Mouse (Mus musculus) kidney, postnatal 10 days (tissue): ENCODE data around the gene Tpt1.
A peak's percentile ranks its signal among the peaks of the same experiment; 100 is the strongest.
"Not testable (repeated sequence)": the region's sequence is repeated elsewhere in the genome, so short reads cannot be mapped to it uniquely, and the experiment has no call there.

ENCODE experiments used
- DNase-seq: peaks from one replicate; pipeline ENCODE4 v3.0.0; 2021; ENCODE audit warnings: mixed read lengths

Gene Tpt1

DNA sequence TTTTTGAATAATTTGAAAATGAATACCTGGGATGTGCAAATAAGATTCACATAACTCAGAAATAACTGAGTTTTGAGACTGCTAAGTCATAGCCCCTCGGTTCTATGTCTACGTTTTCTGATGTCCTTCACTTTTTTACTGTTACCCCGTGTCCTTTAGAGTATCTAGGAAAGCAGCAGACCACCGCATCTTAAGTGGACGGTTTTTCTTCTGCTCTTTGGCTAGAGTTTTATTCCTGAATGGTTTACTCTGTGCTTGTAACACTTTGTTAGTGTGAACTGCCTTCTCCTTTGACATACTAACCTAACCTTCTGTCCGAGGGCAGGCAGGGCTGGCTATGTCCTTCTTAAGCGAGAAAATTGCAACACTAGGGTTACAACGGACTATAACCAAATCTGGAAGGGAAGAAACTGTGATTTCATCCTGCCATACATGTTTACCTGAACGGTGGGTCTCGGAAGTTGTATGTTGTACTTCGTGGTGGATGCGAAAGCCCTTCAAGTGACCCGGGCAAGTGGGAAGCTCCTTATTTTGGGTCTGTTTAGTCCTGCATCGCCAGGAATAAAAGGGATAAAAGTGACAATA is 690 bp upstream of the Tpt1 start:
- DNase-seq = peak; percentile 33

DNA sequence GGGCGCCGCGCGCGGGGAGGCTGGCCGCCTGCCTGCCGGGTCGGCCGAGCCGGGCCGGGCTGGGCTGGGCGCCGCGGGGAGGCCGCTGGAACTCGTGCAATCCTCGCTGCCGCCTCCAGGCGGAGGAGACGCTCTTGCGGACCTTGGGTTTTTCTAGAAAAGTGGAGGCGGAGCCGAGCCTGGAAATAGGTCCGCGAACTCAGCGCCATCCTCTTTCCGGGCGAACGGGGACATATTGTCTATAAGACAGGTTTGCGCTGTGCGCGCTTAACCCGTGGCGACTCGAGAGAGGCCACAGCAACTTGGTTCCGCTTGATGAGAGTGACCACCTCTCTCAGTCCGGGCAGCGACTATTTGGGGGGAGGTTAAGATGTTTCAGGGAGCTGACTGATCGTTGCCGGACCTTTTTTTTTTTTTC is 814 bp downstream of the Tpt1 start:
- DNase-seq = peak; percentile 94

DNA sequence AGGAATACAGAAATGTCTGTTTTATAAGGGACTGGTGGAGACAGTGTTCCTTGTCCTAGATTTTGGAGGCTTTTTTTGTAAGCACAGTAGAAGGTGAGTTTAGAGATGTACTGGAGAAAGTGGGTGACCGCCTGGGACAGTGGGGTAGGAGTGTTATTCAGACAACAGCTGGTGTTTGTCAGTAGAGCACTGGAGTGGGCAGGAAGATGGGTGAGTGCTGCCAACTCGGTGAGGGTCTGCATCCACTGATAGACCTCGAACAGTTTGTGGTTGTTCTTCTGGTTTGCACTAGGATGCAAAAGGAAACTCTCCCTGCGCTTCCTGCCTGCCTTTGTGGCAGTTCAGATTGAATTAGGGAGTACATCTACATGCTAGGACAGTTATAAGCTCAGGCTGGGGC is 2.8 kb downstream of the Tpt1 start:
- DNase-seq = no peak

DNA sequence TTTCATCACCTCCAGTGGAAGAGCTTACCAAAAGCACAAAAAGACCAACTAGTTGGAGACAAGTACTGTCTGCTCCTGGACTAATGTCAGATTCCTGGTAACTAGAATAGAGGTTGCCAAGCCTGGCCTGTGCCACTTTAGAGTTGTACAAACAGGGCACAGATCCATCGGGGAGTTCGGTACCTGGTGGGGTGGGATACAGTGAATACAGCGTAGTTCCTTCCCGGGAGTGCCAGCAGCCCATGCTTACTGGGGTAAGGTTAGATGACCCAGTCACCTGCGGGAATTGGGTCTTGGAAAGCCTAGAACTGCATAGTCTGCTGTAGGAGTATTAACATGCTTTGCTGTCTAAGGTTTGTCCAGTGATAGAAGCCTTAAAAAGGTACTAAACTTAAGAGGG is 3.6 kb downstream of the Tpt1 start:
- no peak for DNase-seq

DNA sequence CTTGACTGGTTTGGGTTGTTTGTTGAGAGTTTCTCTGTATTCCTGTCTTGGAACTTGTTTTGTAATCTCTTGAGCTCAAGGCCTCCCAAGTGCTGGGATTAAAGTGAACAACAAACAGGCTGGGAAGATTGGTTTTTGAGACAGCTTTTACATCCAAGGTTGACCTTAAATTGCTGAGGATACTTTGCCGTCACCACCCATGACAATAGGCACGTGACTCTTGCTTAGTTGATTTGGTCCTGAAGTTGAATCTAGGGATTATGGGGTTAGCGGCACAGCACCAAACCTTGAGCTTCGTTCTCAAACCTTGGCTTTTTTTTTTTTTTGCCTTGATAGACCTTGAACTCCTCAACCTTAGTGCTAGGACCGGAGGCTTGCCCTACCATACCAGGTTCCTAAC is 4.3 kb downstream of the Tpt1 start:
- no peak for DNase-seq

DNA sequence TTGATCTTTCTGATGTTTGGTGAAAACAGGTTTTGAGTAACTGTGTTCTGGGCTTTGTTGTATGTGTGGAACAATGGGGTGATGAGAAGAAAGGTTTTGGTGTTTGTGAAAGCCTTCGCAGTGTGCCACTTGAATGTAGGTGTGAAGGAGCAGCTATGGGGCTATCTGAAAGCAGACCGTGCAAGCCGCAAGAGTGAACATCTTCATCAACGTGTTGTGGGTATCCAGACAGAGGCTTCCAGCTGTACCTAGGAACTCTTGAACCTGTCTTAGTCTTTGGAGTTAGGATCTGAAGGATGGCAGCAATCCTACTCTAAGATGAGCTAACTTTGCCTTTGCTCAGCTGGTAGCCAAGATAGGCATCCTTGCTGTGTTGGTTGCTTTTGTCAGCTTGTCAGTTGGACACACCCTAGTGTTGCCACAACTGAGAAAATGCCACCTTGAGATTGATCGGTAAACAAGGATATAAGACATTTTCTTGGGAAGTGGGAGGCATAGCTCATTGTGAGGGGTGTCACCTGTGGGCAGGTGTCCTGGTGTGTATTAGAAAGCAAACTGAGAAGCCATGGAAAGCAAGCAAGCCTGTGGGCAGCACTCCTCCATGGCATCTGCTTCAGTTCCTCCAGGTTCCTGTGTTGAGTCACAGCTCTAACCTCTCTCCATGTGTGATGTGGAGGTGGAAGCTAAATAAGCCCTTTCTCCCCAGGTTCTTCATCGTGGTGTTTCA is 5.1 kb downstream of the Tpt1 start:
- no peak for DNase-seq

DNA sequence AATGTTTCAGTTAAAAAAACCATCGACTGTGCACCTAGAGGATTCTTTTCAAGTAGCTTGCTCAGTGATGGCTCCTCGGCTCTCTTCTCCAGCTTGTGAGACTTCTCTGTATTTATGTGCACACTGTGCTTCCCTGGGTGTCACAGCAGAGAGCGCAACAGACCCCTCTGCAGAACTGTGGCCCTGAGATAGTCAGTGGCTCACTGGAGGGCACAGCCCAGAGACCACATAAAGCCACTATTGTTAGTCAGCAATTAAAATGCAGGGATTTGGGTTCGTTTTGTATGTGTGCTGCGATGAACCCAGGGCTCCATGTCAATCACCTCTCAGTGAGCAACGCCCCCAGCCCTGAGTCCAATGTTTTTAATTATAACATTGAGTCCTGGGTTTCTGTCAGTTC is 5.9 kb downstream of the Tpt1 start:
- DNase-seq = no peak

DNA sequence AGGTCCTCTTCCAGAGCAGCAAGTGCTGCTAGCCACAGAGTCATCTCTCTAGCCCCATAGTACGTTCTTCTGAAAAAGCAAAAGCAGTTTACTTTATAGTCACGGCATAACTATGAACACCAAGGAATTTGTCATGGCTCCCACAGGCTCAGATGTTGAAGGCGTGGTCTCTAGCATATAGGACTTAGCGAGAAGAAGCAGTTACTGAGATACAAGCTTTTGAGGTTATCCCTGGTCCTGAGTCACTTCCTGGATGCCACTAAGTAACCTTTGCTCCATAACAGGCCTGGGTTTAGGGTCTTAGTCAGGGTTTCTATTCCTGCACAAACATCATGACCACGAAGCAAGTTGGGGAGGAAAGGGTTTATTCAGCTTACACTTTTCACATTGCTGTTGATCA is 7.1 kb downstream of the Tpt1 start:
- no peak for DNase-seq

DNA sequence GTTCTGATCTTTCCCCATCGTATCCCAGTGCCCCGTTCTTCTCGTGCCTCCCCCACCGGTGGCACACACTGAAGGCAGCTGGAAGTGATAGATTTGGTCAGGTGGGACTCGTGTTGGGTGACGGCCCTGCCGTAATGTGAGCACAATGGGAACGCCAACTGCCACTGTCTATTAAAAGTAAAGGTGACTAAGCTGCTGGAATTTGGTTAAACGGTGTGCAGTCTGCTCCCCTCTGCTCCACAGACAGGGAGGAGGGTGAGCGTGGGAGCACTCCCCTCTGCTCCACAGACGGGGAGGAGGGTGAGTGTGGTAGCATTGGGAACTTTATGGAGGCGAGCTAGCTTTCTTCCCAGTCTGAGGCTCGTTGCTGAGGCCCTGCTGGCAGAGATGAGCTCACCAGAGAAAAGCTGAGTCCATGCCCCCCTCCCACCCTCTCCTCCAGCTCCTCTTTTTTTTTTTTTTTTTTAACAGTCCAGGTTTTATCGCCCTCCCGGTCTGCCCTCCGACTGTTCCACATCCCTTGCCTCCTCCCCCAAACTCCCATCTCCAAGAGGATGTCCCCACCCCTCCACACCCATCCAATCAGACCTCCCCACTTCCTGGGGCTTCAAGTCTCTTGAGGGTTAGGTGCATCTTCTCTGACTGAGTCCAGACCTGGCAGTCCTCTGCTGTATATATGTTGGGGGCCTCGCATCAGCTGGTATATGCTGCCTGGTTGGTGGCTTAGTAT is 10.5 kb downstream of the Tpt1 start:
- no peak for DNase-seq

DNA sequence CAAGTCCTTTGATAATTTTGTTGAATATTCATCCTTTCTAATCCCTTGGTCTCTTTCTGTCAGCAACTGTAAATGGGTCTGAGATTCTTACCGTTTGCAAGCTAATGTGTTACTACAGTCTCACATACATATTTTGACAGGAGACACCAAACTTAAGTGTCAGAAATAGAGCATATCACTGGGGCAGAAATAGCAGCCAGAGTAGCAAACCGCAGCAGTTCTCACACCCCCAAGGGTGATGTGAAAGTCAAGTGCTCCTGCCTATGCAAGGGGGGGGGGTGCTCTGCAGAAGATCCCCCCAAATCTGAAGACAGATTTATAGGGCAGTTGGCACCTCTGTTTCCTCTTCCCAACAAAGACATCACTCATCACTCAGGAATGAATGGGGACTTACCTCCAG is 13.3 kb downstream of the Tpt1 start:
- no peak for DNase-seq

DNA sequence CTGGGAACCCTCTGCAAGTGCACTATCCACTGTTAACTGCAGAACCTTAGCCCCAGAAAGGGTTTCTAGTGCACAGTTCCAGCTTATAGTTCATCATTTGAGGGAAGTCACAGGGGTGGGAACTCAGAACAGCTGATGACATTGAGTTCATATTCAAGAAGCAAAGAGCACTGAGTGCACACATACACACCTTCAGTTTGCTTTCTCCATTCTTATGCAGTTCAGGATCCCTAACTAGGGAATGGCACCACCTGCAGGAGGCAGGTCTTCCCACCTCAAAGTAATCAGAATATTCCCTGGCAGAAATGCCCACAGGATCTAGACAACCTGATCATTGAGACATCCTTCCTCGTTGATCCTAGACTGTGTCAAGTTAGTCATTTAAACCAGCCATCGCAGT is 14.7 kb downstream of the Tpt1 start:
- no peak for DNase-seq

DNA sequence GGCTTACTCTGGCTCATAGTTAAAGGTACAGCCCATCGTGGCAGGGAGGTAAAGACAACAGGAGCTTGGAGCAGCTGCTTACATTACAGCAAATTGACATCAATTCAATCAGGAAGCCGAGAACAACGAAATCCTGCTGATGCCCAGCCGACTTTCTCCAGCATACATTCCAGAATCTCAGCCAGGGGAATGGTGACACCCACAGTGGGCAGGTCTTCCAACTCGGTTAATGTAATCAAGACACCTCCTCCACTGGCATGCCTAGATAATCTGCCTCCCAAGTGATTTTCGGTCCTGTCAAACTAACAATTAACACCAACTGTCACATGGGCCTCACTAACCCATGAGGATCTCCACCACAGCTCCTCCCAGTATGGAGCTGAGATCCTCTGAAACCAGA is 17.8 kb downstream of the Tpt1 start:
- DNase-seq = no peak

DNA sequence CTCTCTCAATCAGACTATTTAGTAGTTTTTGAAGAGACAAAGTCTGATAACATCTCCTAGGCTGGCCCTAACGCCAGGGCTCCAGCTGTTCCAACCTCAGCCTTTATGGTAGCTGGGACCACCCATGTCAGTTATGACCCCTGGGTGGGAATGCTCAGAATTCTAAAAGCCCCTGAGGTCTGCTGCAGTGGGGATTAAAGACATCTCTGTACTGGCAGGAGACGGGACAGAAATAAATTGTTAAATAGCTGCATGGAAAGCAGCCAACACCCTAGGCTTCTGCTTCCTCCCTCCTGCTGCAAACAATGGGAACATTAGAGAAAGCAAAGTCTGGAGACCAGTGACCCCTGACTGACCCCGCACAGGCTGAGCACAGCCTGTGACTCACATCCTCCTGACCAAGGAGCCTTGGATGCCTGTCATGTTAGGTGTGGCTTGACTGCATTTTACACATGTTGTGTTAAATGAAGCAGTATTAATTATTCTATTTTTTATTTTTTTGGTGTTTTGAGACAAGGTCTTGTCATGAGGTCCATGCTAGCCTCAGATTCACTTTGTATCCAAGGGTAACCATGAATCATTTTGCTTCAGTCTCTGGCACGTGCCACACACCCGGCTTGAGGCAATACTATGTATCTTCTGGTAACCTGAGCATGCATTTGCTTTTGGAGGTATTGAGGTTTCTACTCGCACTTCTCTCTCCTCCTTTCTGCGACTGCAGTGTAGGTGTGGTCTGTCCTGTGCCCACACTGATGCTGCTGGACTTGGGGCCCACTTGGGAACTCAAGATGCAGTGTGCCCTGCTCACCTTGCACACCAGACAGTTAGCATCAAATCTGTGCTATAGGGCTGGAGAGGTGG is 18.9 kb downstream of the Tpt1 start:
- peak; percentile 89 for DNase-seq

DNA sequence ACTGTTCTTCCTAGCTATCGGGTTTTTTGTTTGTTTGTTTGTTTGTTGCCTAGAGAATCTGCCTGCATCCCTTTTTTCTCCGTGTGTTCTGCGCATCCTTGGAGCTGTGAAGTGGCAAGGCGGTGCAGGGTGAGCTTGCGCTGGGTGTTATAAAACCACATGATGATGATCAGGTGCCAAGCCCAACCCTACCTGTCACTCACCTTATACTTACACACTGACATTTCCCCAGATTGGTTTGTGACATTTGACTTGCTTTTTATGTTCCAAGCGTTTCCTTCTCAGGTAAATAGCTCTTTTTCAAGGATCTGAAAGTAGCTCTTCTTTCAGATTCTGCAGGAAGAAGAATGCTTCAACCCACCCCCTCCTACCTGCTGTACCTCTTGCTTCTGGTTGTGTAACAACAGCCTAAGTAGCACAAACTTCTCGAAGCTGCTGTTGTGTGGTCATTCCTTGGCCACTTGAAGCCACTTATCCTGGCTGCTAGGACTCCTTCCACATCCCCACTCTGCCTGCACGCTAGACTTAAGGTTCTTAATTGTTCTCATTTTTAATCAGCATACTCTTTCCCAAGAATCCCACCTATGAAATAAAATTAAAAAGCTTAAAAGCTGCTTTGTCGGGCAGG is 21.9 kb downstream of the Tpt1 start:
- no peak for DNase-seq

DNA sequence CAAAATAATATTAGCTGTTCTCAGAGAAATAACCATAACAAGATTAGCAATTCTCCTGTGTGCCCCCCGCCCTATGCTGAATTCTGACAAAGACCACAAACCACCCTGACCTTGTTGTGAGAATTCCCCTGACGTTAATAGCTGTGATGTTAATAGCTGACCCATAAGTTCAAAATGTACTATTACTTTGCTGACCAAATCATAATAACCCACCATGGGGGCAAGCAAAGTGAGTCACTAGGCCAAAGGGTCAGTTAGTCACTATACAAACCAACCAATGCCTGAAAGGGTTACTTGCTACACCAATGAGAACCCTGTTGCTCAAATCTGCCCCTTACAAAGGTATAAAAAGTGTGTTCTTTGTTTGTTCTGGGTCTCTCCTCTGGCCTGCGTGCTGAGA is 23.1 kb downstream of the Tpt1 start:
- not testable (repeated sequence) for DNase-seq

DNA sequence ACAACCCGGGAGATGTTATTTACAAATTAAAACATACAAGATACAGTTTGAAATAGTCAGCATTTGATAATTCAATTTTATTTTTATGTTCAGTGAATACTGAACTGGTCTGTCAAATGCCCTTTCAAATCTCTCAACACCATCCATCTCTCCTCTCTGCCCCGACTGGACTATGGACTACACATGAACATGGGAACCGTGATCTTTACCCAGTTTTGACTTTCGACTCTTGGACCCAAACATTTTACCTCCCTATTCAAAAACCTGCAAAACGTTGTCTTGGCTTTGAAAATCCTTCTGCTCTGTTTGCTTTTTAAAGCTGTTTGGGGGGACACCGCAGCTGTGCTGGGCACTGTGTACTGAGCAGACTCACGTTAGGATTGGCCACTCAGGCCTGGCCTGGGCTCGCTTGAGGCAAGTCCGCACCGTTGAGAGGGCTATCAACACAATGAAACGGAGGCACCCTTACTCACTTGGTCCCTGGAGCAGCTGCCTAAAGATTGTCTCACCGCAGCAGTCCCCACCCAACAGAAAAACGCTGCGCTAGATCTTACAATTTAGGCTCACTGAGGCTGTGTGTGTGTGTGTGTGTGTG is 25.0 kb downstream of the Tpt1 start:
- no peak for DNase-seq

DNA sequence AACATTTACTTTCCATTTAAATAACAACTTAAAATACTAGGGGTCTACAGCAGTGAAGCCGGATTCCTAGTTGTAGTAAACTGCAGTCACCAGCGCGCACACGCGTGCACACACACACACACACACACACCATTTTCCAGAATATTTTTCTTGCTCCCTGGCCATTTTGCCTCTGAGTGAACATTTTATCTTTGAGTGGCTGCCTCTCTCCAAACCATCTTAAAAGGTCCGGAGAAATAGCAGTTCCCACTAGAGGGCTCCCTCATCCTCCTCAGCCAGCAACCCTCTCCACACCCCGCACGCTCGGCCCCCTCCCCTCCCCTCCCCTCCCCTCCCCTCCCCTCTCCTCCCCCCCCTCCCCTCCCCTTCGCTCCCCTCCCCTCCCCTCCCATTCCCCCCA is 25.7 kb downstream of the Tpt1 start:
- peak; percentile 62 for DNase-seq

DNA sequence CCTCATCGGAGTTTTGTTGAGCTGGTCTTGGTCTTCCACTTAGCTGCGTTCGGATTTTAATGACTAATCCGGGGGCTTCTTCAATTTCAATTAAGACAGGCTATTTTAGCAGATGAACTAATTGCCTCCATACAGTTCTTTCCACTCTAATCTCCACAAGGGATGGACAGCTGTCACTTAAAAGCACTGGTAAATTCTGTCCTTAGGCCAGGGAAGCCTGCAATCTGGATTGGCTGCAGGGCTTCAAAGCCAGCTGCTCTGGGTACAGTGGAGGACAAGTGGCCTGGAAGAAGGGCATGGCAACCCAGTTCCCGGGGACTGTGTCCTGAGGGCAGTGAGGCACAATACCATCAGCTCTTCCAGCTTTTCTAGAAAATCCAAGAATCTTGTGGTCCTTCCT is 26.2 kb downstream of the Tpt1 start:
- no peak for DNase-seq

DNA sequence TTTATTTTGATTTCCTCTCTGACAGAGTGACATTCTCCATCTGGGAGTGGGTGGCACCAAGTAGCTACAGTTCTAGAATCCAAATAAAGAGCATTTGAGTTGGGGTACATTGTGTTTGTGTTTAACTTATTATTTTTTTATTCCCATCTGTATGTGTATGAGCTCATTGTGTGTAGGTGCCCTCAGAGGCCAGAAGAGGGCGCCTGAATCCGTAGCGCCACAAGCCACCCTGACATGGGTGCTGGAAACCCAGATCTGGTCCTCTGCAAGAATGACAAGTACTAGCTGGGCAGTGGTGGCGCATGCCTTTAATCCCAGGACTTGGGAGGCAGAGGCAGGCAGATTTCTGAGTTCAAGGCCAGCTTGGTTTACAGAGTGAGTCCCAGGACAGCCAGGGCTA is 26.9 kb downstream of the Tpt1 start:
- DNase-seq = no peak

DNA sequence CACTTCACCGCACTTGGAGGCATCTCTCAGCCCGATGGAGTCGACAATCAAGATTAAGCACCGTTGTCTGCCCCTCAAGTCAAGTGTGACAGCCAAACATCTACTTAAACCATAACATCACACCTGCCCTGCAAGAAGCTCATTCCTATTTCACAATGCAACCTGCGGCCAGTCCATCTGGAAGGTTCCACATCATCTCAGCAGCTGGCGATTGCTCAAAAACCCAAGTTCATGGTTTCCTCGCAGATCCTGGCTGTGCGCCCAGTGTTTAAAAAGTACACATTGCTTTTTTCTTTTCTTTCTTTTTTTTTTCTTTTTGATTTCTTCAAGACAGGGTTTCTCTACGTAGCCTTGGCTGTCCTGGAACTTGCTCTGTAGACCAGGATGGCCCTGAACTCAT is 28.7 kb downstream of the Tpt1 start:
- peak; percentile 75 for DNase-seq

DNA sequence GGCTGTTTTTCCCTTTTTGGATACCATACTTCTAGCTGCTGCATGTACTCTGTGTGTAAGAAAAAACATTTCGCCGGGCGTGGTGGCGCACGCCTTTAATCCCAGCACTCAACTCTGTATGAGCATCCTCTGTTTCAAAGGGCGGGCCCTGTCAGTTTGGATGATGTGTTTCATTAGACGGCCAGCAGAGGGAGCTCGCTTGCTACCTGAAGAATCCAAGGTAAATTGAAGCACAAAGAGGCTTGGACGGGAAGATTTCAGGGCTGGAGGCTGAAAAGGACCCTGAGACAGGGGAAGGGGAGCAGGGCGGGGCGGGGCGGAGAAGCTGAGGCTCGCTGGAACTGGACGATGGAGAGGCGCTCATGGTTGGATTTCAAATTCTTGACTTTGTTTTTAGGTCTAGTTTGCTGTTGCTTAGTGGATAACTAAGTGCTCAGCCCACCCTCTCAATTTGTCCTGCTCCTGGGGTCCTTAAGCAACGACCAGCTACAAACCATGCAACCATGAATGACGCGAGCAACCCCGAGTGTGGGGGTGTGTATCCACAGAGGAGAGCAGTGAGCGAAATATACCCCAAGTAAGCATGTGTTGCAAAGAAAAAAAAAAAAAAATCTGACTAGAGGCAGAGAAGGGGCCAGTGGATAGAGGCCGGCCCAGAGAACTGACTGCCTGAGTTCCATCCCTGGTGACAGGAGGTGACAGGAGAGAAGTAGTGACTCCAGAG is 31.6 kb downstream of the Tpt1 start:
- DNase-seq = peak; percentile 88

DNA sequence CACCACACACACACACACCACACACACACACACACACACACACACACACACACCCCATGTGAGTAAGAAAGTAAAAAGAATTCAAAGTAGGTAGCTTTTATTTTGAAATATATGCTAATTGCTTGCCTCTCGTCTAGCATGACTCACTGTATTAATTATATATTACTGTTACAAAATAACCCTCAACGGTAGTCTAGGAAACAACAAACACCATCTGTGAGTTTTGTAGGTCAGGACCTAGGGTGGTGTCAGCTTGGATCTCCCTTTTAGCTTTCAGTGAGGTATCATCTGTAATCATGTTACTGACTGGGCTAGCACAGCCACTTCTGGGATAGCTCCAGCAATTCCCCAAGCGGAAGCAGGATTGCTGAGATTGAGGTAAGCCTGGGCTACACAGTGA is 32.4 kb downstream of the Tpt1 start:
- DNase-seq = no peak
